Mouse (Mus musculus): ENCODE data around the gene Tmem45a2. TPM values are rescaled to one million over a fixed set of nuclear protein-coding genes. Genes with fewer than 3 reads are reported as not detected.

Gene Tmem45a2
- polyA plus RNA-seq, 1 experiment from 2014 or later, result 0.18 TPM

GRCm38 (mm10) chr16:57098468-57099144 lies 27.4 kb upstream of the Tmem45a2 start:
- WGBS, result 51% methylated on average over 7 of the region's 7 CpGs
- H3K27ac ChIP-seq (ENCODE audit: low read depth, low read length), result no peak overlapping the region
- ATAC-seq, result 0 out of 2 replicates have a peak, but pooled peaks have one; percentile 5

GRCm38 (mm10) chr16:57092911-57093605 lies 21.9 kb upstream of the Tmem45a2 start:
- Histone ChIP-seq H3K4me2 (replicated peaks; ENCODE audit: low read depth) (no peak overlapping the region), H3K4me1 (replicated peaks; ENCODE audit: control insufficient read depth, insufficient read depth, low read length) (no peaks in the 10 kb centered on the region), H3K27ac (ENCODE audit: low read depth, low read length) (peak overlapping the region; percentile 82), H3K9ac (ENCODE audit: low read depth, low read length) (no peak overlapping the region), H3K36me3 (ENCODE audit: control insufficient read depth, insufficient read depth) (no peaks in the 10 kb centered on the region), H3K27me3 (replicated peaks; ENCODE audit: control insufficient read depth, insufficient read depth, low read length) (no peaks in the 10 kb centered on the region), H3K4me3 (ENCODE audit: low read depth, low read length) (no peak overlapping the region), H3K9me3 (ENCODE audit: control insufficient read depth) (no peaks in the 10 kb centered on the region)
- peak; percentile 97 for ATAC-seq
- TF ChIP-seq CTCF (IDR thresholded peaks at IDR 0.05; ENCODE audit: low read depth), result no peak
- WGBS, result 30% methylated on average over 6 of the region's 6 CpGs

More at GRCm38 (mm10) chr16:57098468-57099144, 27.4 kb upstream of the Tmem45a2 start:
- no peaks in the 10 kb centered on the region for H3K9me3 ChIP-seq (ENCODE audit: control insufficient read depth)
- no peak overlapping the region for H3K4me2 ChIP-seq (replicated peaks; ENCODE audit: low read depth)
- no peaks in the 10 kb centered on the region for H3K36me3 ChIP-seq (ENCODE audit: control insufficient read depth, insufficient read depth)
- no peaks in the 10 kb centered on the region; the same call in none of the 2 replicates for H3K4me1 ChIP-seq (replicated peaks; ENCODE audit: control insufficient read depth, insufficient read depth, low read length)
- H3K4me3 ChIP-seq (ENCODE audit: low read depth, low read length), result no peak overlapping the region
- TF ChIP-seq CTCF (IDR thresholded peaks at IDR 0.05; ENCODE audit: low read depth), result no peak
- no peaks in the 10 kb centered on the region for H3K27me3 ChIP-seq (replicated peaks; ENCODE audit: control insufficient read depth, insufficient read depth, low read length)
- no peak overlapping the region for H3K9ac ChIP-seq (ENCODE audit: low read depth, low read length)

GRCm38 (mm10) chr16:57092460-57092859 lies 21.3 kb upstream of the Tmem45a2 start:
- Histone ChIP-seq H3K9me3 (ENCODE audit: control insufficient read depth) (no peaks in the 10 kb centered on the region), H3K4me2 (replicated peaks; ENCODE audit: low read depth) (no peak overlapping the region), H3K9ac (ENCODE audit: low read depth, low read length) (no peak overlapping the region), H3K36me3 (ENCODE audit: control insufficient read depth, insufficient read depth) (no peaks in the 10 kb centered on the region), H3K4me1 (replicated peaks; ENCODE audit: control insufficient read depth, insufficient read depth, low read length) (no peaks in the 10 kb centered on the region), H3K27ac (ENCODE audit: low read depth, low read length) (peak overlapping the region; percentile 82), H3K4me3 (ENCODE audit: low read depth, low read length) (no peak overlapping the region), H3K27me3 (replicated peaks; ENCODE audit: control insufficient read depth, insufficient read depth, low read length) (no peaks in the 10 kb centered on the region)
- WGBS, result 25% methylated on average over 4 of the region's 4 CpGs
- TF ChIP-seq CTCF (IDR thresholded peaks at IDR 0.05; ENCODE audit: low read depth), result peak; percentile 80
- ATAC-seq, result peak; percentile 82

- H3K27ac ChIP-seq (ENCODE audit: low read depth, low read length), result no peak overlapping the region; the same call in 1 of the 2 replicates
- no peak for TF ChIP-seq CTCF (IDR thresholded peaks at IDR 0.05; ENCODE audit: low read depth)
- no peaks in the 10 kb centered on the region for H3K36me3 ChIP-seq (ENCODE audit: control insufficient read depth, insufficient read depth)
- H3K9me3 ChIP-seq (ENCODE audit: control insufficient read depth), result no peaks in the 10 kb centered on the region
- H3K4me3 ChIP-seq (ENCODE audit: low read depth, low read length), result no peak overlapping the region
- H3K4me1 ChIP-seq (replicated peaks; ENCODE audit: control insufficient read depth, insufficient read depth, low read length), result no peaks in the 10 kb centered on the region
- ATAC-seq, result peak; percentile 69
- WGBS, result 42% methylated on average over 4 of the region's 4 CpGs
- H3K4me2 ChIP-seq (replicated peaks; ENCODE audit: low read depth), result no peak overlapping the region
- no peak overlapping the region for H3K9ac ChIP-seq (ENCODE audit: low read depth, low read length)
- no peaks in the 10 kb centered on the region for H3K27me3 ChIP-seq (replicated peaks; ENCODE audit: control insufficient read depth, insufficient read depth, low read length)
These were observed 8.4 kb upstream of the Tmem45a2 start for GRCm38 (mm10) chr16:57079577-57079976.

- no peak overlapping the region for H3K27ac ChIP-seq (ENCODE audit: low read depth, low read length)
These were observed 4.8 kb upstream of the Tmem45a2 start for GRCm38 (mm10) chr16:57075986-57076385.

GRCm38 (mm10) chr16:57062045-57062444 lies 9.1 kb downstream of the Tmem45a2 start:
- no peaks in the 10 kb centered on the region for H3K27me3 ChIP-seq (replicated peaks; ENCODE audit: control insufficient read depth, insufficient read depth, low read length)
- no peak overlapping the region for H3K27ac ChIP-seq (ENCODE audit: low read depth, low read length)
- no peaks in the 10 kb centered on the region for H3K4me1 ChIP-seq (replicated peaks; ENCODE audit: control insufficient read depth, insufficient read depth, low read length)
- ATAC-seq, result no peak
- WGBS, result 88% methylated on average over 3 of the region's 3 CpGs
- no peak for TF ChIP-seq CTCF (IDR thresholded peaks at IDR 0.05; ENCODE audit: low read depth)
- H3K9ac ChIP-seq (ENCODE audit: low read depth, low read length), result no peak overlapping the region
- no peaks in the 10 kb centered on the region for H3K36me3 ChIP-seq (ENCODE audit: control insufficient read depth, insufficient read depth)
- no peak overlapping the region for H3K4me2 ChIP-seq (replicated peaks; ENCODE audit: low read depth)
- no peaks in the 10 kb centered on the region for H3K9me3 ChIP-seq (ENCODE audit: control insufficient read depth)
- H3K4me3 ChIP-seq (ENCODE audit: low read depth, low read length), result no peak overlapping the region

More at GRCm38 (mm10) chr16:57075986-57076385, 4.8 kb upstream of the Tmem45a2 start:
- Histone ChIP-seq H3K9ac (ENCODE audit: low read depth, low read length) (no peak overlapping the region), H3K4me2 (replicated peaks; ENCODE audit: low read depth) (no peak overlapping the region), H3K27me3 (replicated peaks; ENCODE audit: control insufficient read depth, insufficient read depth, low read length) (no peaks in the 10 kb centered on the region), H3K36me3 (ENCODE audit: control insufficient read depth, insufficient read depth) (no peaks in the 10 kb centered on the region), H3K9me3 (ENCODE audit: control insufficient read depth) (no peaks in the 10 kb centered on the region), H3K4me1 (replicated peaks; ENCODE audit: control insufficient read depth, insufficient read depth, low read length) (no peaks in the 10 kb centered on the region), H3K4me3 (ENCODE audit: low read depth, low read length) (no peak overlapping the region)
- no peak for TF ChIP-seq CTCF (IDR thresholded peaks at IDR 0.05; ENCODE audit: low read depth)
- WGBS, result 71% methylated on average over 7 of the region's 7 CpGs
- ATAC-seq, result no peak

All from intestine, postnatal 0 days (tissue).